Mouse (Mus musculus) kidney, postnatal 0 days (tissue): Measurements from ENCODE around the gene Acpp. TPM values are rescaled to one million over a fixed set of nuclear protein-coding genes. Genes with fewer than 3 reads are reported as not detected.

ENCODE experiments used
- ATAC-seq: fragments of 200-750 bp; cut with Nextera tagmentation; replicated peaks from 2 replicates; pipeline ENCODE4 v1.8.0; 2017; ENCODE audit warnings: low read depth, moderate number of reproducible peaks, moderate TSS enrichment, moderate library complexity; ENCODE audit not compliant: low FRiP score
- DNase-seq: peaks from one replicate; pipeline ENCODE4 v3.0.0-alpha.2; 2016; ENCODE audit warnings: low spot score
- H3K27ac ChIP-seq: fragments of 300-500 bp; sonication (generic); 2 replicates; pipeline ENCODE4 v1.5.1; 2014; ENCODE audit warnings: mild to moderate bottlenecking
- H3K27me3 ChIP-seq: fragments of 300-500 bp; sonication (generic); 2 replicates; pipeline ENCODE4 v1.6.1; 2014; ENCODE audit warnings: low read length, mixed read lengths; ENCODE audit not compliant: insufficient read depth
- H3K36me3 ChIP-seq: fragments of 300-500 bp; sonication (generic); 2 replicates; pipeline ENCODE4 v1.6.1; 2014; ENCODE audit warnings: low read length, mixed read lengths; ENCODE audit not compliant: insufficient read depth
- H3K4me1 ChIP-seq: fragments of 300-500 bp; sonication (generic); replicated peaks from 2 replicates; pipeline ENCODE4 v1.6.1; 2014; ENCODE audit warnings: antibody characterized with exemption, low read length, mixed read lengths; ENCODE audit not compliant: insufficient read depth
- H3K4me2 ChIP-seq: fragments of 300-500 bp; sonication (generic); 2 replicates; pipeline ENCODE4 v1.6.1; 2014; ENCODE audit warnings: mild to moderate bottlenecking, low read length, moderate library complexity, mixed read lengths
- H3K4me3 ChIP-seq: fragments of 300-500 bp; sonication (generic); replicated peaks from 2 replicates; pipeline ENCODE4 v1.5.1; 2014; ENCODE audit warnings: low read depth, low read length
- H3K9ac ChIP-seq: fragments of 300-500 bp; sonication (generic); 2 replicates; pipeline ENCODE4 v1.6.1; 2014; ENCODE audit warnings: low read depth, low read length
- H3K9me3 ChIP-seq: fragments of 300-500 bp; sonication (generic); replicated peaks from 2 replicates; pipeline ENCODE4 v1.6.1; 2016; ENCODE audit warnings: low read length, inconsistent platforms, mixed read lengths
- CTCF ChIP-seq: IDR thresholded peaks from 2 replicates; pipeline ENCODE4 v1.5.1; 2016; ENCODE audit warnings: antibody characterized with exemption, low read depth, mild to moderate bottlenecking, moderate library complexity
- WGBS: fragments of 180-500 bp; shearing (Covaris S2); extraction: QIAGEN DNeasy Blood & Tissue Kit; methylation state at CpG from one replicate; pipeline ENCODE4 v1.1.7; 2014; 5-methylcytosine and 5-hydroxymethylcytosine counted together
- polyA plus RNA-seq: library from polyadenylated mRNA; unstranded; fragments of >200 nt; fragmentation: Nextera tagmentation; extraction: Ambion mirVana; gene quantifications from 2 replicates; pipeline ENCODE4 v1.2.1, GENCODE M21; 2015

Gene Acpp
- polyA plus RNA-seq, 1 experiment from 2014 or later: 1.5 TPM

DNA sequence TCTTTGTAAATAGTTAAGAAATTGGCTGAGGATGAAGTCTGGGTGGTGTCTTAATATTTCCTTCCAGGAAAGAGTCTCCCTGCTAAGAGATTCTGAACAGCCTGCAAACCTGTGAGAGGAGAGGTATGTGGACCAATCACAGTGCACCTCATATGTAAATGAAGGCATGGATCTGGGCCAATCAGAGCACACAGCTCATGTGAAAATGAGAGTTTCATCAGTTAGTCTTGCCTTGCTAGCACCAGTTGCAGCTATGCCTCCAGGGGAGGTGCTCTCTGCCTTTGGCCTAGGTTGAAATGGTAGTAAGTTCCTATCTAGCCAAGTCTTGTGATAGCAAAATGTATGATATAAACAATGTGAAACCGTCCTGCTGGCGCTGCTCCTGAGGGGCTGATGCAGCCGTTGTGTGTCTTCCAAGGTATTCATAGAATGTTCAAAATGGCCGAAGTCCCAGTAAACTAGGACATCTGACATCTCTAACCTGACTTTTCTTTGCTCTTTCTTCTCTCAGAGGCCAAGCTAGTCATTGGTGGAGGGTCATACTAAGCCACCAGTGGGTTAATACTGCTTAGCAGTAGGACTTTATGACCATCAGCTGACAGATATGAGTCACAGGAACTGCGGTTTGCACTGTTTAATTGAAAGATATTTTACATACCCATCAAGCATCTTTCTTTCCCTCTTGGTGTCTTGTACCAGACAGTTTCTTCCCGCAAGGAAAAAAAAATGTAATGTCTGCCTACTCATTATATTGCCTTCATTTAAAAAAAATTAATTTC is 32.0 kb downstream of the Acpp start:
- no peaks in the 10 kb centered on the region for H3K9me3 ChIP-seq
- TF ChIP-seq CTCF: no peak
- DNase-seq (peak; percentile 26), ATAC-seq (peak; percentile 57; the same call in 1 of the 2 replicates)
- H3K27ac ChIP-seq: peak overlapping the region; percentile 70; the same call in 1 of the 2 replicates
- no peaks in the 10 kb centered on the region; the same call in 1 of the 2 replicates for H3K4me1 ChIP-seq
- H3K27me3 ChIP-seq: no peaks in the 10 kb centered on the region
- no peaks in the 10 kb centered on the region for H3K36me3 ChIP-seq
- no peak overlapping the region for H3K9ac ChIP-seq
- no peak overlapping the region for H3K4me2 ChIP-seq
- H3K4me3 ChIP-seq: no peak overlapping the region
- WGBS: 83% methylated on average over 6 of the region's 6 CpGs

DNA sequence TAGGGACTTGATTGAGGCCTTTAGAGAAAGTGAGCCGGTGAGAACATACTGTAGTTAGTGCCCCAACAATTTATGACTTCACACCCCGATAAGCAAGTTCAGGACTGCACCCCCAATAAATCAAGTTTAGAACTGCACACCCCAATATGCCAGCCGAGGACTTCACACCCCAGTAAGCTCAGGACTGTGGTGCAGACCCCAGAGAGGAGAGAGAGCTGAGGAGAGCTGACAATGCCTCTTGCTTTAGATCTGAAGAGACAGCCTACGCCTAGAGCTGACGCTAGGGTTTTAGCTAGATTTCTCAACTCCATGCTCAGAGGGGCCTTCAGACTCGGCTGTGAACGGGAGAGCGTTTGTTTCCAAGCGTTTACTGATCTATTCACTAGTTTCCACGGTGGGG is 32.7 kb downstream of the Acpp start:
- no peaks in the 10 kb centered on the region for H3K9me3 ChIP-seq
- no peak for TF ChIP-seq CTCF
- H3K4me1 ChIP-seq: no peaks in the 10 kb centered on the region; the same call in 1 of the 2 replicates
- DNase-seq: peak; percentile 72
- H3K4me3 ChIP-seq: no peak overlapping the region
- no peak overlapping the region for H3K9ac ChIP-seq
- ATAC-seq: peak; percentile 67
- peak overlapping the region; percentile 70; the same call in 1 of the 2 replicates for H3K27ac ChIP-seq
- H3K4me2 ChIP-seq: no peak overlapping the region
- H3K36me3 ChIP-seq: no peaks in the 10 kb centered on the region
- H3K27me3 ChIP-seq: no peaks in the 10 kb centered on the region
- WGBS: 39% methylated on average over 10 of the region's 10 CpGs

DNA sequence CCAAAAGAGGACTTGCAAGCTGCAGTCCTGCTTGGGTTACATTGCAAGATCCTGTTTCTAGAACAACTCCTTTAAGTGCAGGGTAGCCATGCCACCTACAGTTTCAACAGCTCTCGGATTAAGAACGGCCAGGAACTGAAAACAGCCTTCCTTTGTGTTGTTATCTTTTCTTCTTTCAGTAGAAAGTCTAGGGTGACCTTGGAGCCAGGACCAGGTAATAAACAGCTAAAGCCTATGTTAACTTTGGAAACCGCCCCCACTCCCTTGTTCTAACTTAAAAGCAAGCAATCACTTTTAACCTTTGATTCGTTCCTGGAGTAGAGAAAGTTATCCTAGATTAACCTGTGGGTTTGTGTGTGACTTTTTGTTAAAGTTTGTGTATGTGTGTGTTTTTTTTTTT is 33.2 kb downstream of the Acpp start:
- H3K9me3 ChIP-seq: no peaks in the 10 kb centered on the region
- H3K27ac ChIP-seq: peak overlapping the region; percentile 38; the same call in 1 of the 2 replicates
- H3K9ac ChIP-seq: no peak overlapping the region
- 32% methylated on average over 4 of the region's 4 CpGs for WGBS
- no peaks in the 10 kb centered on the region; the same call in 1 of the 2 replicates for H3K4me1 ChIP-seq
- DNase-seq (peak; percentile 71), ATAC-seq (no peak)
- no peak overlapping the region for H3K4me3 ChIP-seq
- H3K4me2 ChIP-seq: no peak overlapping the region
- no peak for TF ChIP-seq CTCF
- no peaks in the 10 kb centered on the region for H3K36me3 ChIP-seq
- no peaks in the 10 kb centered on the region for H3K27me3 ChIP-seq

DNA sequence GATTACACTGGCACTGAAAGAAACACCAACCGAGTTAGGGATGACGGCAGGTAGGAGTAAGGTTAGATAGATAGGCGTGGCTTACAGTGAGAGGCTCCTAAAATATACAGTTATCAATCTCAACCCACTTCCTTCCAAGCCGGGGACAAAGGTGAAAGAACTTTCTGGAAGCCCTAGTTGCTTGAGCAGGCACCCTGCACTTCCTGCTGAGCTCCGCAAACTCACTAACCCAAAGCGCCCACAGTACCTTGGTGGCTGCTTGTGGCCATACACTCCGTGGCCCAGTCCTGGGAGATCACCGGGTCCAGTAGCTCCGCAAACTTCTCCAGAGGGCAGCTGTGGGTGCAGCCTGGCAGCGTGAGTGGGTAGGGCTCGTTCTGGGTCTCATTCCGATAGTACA is 37.0 kb downstream of the Acpp start:
- Histone ChIP-seq H3K4me2 (no peak overlapping the region), H3K9ac (no peak overlapping the region), H3K27me3 (no peaks in the 10 kb centered on the region), H3K9me3 (no peaks in the 10 kb centered on the region), H3K4me3 (no peak overlapping the region), H3K36me3 (no peaks in the 10 kb centered on the region), H3K4me1 (no peaks in the 10 kb centered on the region; the same call in 1 of the 2 replicates), H3K27ac (no peak overlapping the region)
- ATAC-seq: no peak
- no peak for DNase-seq
- 77% methylated on average over 12 of the region's 12 CpGs for WGBS
- no peak for TF ChIP-seq CTCF

DNA sequence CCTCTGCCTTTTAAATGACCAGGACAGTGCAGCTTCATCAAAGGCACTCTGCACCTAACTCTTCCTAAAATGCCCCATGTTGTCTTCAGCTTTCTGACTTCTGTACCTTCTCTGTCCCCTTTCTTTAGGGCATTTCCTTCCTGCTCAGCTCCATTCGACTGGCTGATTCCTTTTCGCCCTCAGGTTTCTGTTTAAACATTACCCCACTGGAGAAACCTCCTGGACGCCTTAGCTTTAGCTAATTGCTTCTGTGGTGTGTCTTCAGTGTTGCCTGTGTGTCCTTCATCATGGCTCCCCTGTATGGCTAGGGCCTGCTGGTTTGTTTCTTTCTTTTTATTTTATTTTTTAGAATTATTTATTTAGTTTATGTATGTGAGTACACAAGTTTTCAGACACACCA is 40.5 kb downstream of the Acpp start:
- no peak overlapping the region for H3K27ac ChIP-seq
- TF ChIP-seq CTCF: no peak
- DNase-seq (no peak), ATAC-seq (no peak)
- 51% methylated on average over 3 of the region's 3 CpGs for WGBS
- H3K4me3 ChIP-seq: no peak overlapping the region
- H3K4me2 ChIP-seq: no peak overlapping the region
- no peaks in the 10 kb centered on the region for H3K4me1 ChIP-seq
- H3K36me3 ChIP-seq: no peaks in the 10 kb centered on the region
- no peak overlapping the region for H3K9ac ChIP-seq
- H3K9me3 ChIP-seq: no peaks in the 10 kb centered on the region
- no peaks in the 10 kb centered on the region for H3K27me3 ChIP-seq

DNA sequence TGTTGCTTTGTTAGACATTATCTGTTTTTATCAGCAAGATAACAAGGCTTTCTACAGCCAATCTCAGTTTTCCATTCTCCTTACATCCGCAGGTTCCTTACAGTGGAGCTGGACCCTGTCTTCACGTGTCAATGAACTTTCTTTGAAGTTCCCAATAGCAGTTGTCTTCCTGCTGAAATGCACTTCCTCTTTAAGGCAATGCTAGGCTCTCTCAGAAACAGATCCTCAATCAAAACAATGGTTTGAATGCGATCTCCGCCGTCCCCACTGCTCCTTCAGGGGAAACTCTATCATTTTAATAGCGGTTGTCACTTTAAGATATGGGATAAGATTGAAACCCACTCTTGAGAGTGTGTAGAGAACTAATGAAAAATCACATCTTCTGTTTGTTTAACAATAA is 52.6 kb downstream of the Acpp start:
- Histone ChIP-seq H3K27ac (no peak overlapping the region), H3K4me2 (no peak overlapping the region), H3K4me3 (no peak overlapping the region), H3K9ac (no peak overlapping the region), H3K9me3 (no peaks in the 10 kb centered on the region), H3K4me1 (no peaks in the 10 kb centered on the region; the same call in 1 of the 2 replicates), H3K27me3 (no peaks in the 10 kb centered on the region), H3K36me3 (no peaks in the 10 kb centered on the region)
- no peak for ATAC-seq
- WGBS: 9% methylated on average over 6 of the region's 6 CpGs
- peak; percentile 63 for DNase-seq
- TF ChIP-seq CTCF: no peak
